Mouse (Mus musculus): ENCODE measurements around the gene Cox15. TPM values are rescaled to one million over a fixed set of nuclear protein-coding genes. Genes with fewer than 3 reads are reported as not detected.

The Cox15 gene
- polyA plus RNA-seq, 1 experiment from 2014 or later: 13.6 TPM

DNA sequence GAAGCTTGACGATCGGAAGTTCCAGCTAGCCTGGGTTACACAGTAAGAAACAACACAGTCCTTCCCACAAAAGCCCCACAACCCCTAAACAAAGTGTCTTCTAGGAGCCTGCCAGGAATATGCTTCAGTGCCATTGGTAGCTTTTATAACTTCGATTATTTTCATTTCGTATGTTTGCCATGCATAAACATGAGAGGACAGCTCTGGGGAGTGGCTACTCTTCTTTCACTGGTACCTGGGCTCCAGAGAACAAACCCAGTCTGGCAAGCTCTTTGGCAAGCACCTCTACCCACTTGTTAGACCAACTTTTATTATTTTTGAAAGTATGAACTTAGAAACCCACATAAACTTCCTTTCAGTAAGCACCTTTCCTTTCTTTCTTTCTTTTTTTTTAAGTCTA is 23.8 kb upstream of the Cox15 start:
- no peak overlapping the region for H3K4me3 ChIP-seq
- no peaks in the 10 kb centered on the region for H3K9me3 ChIP-seq
- H3K9ac ChIP-seq (replicated peaks): no peak overlapping the region
- H3K4me2 ChIP-seq (replicated peaks): no peak overlapping the region
- H3K4me1 ChIP-seq: no peaks in the 10 kb centered on the region
- H3K36me3 ChIP-seq: no peaks in the 10 kb centered on the region
- H3K27me3 ChIP-seq: no peaks in the 10 kb centered on the region
- no peak for ATAC-seq (ENCODE audit: low FRiP score, low read depth)
- 85% methylated on average over 4 of the region's 4 CpGs for WGBS
- H3K27ac ChIP-seq (replicated peaks): no peak overlapping the region

DNA sequence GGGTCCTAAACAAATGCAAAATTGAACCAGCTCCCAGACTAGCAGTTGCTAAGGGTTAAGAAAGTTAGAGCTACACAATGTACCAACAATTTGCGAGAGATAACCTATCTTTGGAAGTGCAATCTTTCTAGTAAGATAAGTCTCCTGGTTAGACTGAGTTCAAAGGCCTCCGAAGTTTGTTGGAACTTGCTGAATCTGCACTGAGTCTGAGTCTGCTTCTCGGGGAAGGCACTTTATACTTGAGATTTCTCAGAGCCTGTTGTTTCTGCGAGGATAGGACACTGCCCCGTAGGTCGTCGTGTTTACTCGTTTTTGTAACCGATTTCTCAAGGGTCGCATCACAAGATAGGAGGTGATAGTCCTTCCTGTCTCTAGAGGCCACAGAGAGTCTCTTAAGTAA is 22.6 kb upstream of the Cox15 start:
- 80% methylated on average over 10 of the region's 10 CpGs for WGBS
- no peak overlapping the region for H3K4me2 ChIP-seq (replicated peaks)
- no peaks in the 10 kb centered on the region for H3K4me1 ChIP-seq
- no peak overlapping the region for H3K27ac ChIP-seq (replicated peaks)
- no peaks in the 10 kb centered on the region for H3K27me3 ChIP-seq
- ATAC-seq (ENCODE audit: low FRiP score, low read depth): no peak
- no peaks in the 10 kb centered on the region for H3K36me3 ChIP-seq
- no peaks in the 10 kb centered on the region for H3K9me3 ChIP-seq
- H3K9ac ChIP-seq (replicated peaks): no peak overlapping the region
- H3K4me3 ChIP-seq: no peak overlapping the region

DNA sequence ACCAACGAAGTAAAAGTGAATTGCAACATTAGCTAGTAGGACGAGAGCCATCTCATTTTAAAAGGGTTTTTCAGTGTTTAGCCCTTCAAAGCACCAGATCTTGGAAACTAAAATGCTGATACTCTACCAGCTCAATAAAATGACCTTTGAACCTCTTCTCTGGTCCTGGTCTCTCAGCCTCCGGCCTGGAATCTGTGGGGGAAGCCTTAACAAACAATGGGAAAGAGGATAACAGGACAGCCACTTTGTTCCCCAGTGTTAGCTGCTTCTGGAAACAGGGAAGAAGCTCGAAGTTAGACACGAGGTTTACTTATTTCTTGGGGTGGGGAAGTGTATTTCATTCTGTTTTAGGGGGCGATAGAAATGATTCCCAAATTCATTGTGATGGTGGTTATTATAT is 19.5 kb upstream of the Cox15 start:
- Histone ChIP-seq H3K36me3 (0 out of 2 replicates have a peak, but pooled peaks cover 4% of the 10 kb centered on the region), H3K27ac (replicated peaks) (no peak overlapping the region), H3K9me3 (no peaks in the 10 kb centered on the region), H3K4me3 (no peak overlapping the region), H3K27me3 (no peaks in the 10 kb centered on the region), H3K9ac (replicated peaks) (no peak overlapping the region), H3K4me1 (no peaks in the 10 kb centered on the region), H3K4me2 (replicated peaks) (no peak overlapping the region)
- WGBS: 42% methylated on average over 6 of the region's 6 CpGs
- ATAC-seq (ENCODE audit: low FRiP score, low read depth): no peak

DNA sequence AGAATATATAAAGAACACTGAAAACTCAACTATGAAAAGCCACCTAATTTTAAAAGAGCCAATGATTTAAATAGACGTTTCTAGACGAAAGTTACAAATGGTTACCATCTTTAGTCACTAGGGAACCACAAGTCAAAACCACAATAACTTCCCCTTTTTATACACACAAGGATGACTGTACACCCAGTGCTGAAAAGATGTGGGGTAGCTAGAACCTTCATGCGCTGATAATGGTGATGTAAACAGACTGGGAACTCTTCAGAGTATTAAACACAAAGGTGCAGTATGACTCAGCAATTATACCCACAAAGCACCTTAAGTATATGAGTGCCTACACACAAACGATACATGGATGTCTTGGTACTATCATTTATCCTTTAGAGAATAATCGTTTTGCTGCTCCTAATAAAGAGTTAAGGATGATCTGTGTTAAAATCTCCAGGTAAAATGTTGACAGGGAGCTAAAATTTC is 18.7 kb upstream of the Cox15 start:
- H3K4me1 ChIP-seq: no peaks in the 10 kb centered on the region
- no peak overlapping the region for H3K9ac ChIP-seq (replicated peaks)
- H3K9me3 ChIP-seq: no peaks in the 10 kb centered on the region
- H3K4me2 ChIP-seq (replicated peaks): no peak overlapping the region
- 92% methylated on average over 5 of the region's 5 CpGs for WGBS
- H3K36me3 ChIP-seq: 0 out of 2 replicates have a peak, but pooled peaks cover 4% of the 10 kb centered on the region
- no peaks in the 10 kb centered on the region for H3K27me3 ChIP-seq
- H3K4me3 ChIP-seq: no peak overlapping the region
- ATAC-seq (ENCODE audit: low FRiP score, low read depth): no peak
- H3K27ac ChIP-seq (replicated peaks): no peak overlapping the region

DNA sequence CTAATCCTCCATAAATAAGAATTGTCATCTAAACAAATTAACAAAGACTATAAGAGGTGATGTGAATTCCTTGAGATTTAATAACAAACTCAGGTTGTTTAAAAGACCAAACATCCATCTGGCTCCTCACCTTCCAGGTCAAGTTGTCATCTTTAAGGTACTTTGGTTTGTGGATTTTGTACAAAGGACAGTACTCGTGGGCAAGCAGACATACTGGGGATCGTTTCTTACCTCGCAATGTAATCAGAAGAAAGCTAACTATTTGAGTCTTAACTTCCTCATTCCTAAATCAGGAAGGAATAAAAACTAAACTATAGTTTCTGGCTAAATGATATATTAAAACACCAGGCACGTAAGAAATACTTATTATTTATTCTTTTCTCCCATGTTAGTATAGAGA is 17.8 kb upstream of the Cox15 start:
- H3K4me2 ChIP-seq (replicated peaks): no peak overlapping the region
- no peak overlapping the region for H3K9ac ChIP-seq (replicated peaks)
- no peaks in the 10 kb centered on the region for H3K9me3 ChIP-seq
- no peak overlapping the region for H3K4me3 ChIP-seq
- no peaks in the 10 kb centered on the region for H3K4me1 ChIP-seq
- H3K27ac ChIP-seq (replicated peaks): no peak overlapping the region
- H3K27me3 ChIP-seq: no peaks in the 10 kb centered on the region
- no peak for ATAC-seq (ENCODE audit: low FRiP score, low read depth)
- 0 out of 2 replicates have a peak, but pooled peaks cover 4% of the 10 kb centered on the region for H3K36me3 ChIP-seq
- WGBS: 91% methylated on average over 4 of the region's 4 CpGs

DNA sequence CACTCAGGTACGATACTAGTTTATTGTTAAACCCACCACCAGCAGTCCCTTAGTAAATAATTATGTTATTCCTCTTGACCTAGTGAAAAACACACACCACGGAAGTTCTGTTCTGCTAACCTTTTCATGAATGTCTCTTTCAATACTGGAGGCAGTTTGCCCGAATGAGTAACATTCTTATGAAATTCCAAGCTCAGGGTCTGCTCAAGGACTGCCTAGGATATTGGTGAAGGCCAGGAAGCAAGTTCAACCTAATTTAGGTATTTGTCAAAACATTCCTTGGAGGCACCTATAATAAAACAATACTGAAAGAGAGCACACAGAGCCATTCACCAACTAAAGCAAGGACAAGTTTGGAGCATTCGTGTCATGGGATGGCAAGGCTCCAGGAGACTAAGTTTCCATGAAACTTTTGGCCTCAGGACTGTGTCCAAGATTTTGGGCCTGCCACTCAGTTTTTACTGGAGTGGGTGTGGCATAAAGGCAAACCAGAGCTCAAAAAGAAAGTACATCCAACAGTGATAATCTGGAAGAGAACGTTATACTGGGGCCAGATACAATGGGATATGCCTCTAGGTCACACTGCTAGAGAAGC is 16.7 kb upstream of the Cox15 start:
- Histone ChIP-seq H3K36me3 (0 out of 2 replicates have a peak, but pooled peaks cover 4% of the 10 kb centered on the region), H3K27ac (replicated peaks) (no peak overlapping the region), H3K9me3 (no peaks in the 10 kb centered on the region), H3K4me1 (no peaks in the 10 kb centered on the region), H3K4me2 (replicated peaks) (no peak overlapping the region), H3K4me3 (no peak overlapping the region), H3K27me3 (no peaks in the 10 kb centered on the region), H3K9ac (replicated peaks) (no peak overlapping the region)
- no peak for ATAC-seq (ENCODE audit: low FRiP score, low read depth)
- WGBS: 89% methylated on average over 5 of the region's 5 CpGs

DNA sequence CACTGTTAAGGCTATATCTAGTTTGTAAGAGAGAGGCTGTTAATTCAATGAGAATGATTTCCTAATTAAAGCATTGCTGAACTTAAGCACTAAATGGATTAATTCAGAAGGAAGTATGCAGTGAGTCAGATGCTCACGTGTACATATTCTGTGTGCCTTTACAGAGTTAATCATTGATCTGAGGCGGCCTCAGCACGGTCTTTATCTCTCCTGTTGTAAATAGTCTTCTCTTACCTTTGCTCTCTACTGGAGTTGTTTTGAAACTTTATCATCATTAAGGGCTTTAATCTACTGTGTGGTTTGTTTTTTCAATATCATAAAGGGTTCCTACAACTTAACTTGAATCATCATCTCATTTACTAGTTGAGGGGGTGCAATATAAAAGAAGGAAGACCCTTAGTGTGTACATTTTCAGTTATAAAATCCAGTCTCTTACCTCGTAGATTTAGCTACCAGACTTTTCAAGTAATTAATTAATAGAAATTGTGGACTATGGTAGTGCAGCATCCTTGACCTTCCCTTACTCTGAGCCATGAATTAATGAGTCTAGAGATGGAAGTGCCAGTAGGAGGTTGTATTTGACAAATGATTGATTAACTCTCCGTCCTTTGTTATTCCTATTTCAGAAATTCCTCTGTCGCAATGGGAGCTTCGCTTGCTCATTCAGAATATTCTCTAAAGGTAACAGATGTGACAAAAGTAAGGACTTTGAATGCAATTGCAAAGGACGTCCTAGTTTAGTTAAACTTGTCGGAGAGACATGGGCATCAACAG is 14.9 kb upstream of the Cox15 start:
- no peak overlapping the region for H3K9ac ChIP-seq (replicated peaks)
- H3K27ac ChIP-seq (replicated peaks): no peak overlapping the region
- 84% methylated on average over 9 of the region's 9 CpGs for WGBS
- H3K4me2 ChIP-seq (replicated peaks): no peak overlapping the region
- no peak overlapping the region for H3K4me3 ChIP-seq
- ATAC-seq (ENCODE audit: low FRiP score, low read depth): no peak
- 0 out of 2 replicates have a peak, but pooled peaks cover 4% of the 10 kb centered on the region for H3K36me3 ChIP-seq
- H3K27me3 ChIP-seq: no peaks in the 10 kb centered on the region
- H3K9me3 ChIP-seq: no peaks in the 10 kb centered on the region
- no peaks in the 10 kb centered on the region for H3K4me1 ChIP-seq

DNA sequence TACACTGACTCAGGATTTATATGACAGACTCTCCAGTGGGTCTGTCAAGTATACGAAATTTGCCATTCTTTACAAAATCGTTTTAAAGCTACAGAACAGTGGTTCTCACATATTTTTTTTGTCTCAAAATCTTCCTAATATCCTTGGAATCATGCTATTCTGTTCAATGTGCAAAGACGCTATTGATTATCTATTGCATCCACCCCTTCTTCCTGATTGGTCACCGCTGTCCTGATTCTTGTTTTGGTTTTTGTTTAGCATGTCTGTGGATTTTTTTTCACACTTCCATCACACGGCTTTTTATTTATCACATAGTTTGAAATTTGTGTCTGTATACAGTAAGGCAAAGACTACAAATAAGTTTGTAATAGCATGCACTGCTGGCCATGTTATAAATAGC is 13.7 kb upstream of the Cox15 start:
- no peak for ATAC-seq (ENCODE audit: low FRiP score, low read depth)
- no peak overlapping the region for H3K9ac ChIP-seq (replicated peaks)
- 89% methylated on average over 5 of the region's 5 CpGs for WGBS

DNA sequence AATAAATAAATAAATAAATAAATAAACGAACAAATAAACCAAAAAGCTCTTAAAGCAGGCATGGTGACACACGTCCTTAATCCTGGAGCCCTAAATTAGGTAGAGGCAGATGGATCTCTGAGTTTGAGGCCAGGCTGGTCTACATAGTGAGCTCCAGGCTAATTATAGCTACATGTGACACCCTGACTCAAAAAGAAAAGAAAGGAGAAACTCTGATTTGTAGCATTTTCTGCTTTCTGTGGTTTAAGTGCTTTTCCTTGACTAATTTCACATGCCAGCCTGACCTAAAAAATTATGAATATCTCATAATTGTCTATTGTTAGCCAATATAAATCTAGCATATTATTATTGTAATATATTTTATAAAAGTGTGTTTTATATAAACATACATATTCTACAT is 9.6 kb upstream of the Cox15 start:
- H3K4me1 ChIP-seq: no peaks in the 10 kb centered on the region
- WGBS: 81% methylated on average over 2 of the region's 2 CpGs
- no peak for ATAC-seq (ENCODE audit: low FRiP score, low read depth)

More for the DNA sequence above, 13.7 kb upstream of the Cox15 start:
- Histone ChIP-seq H3K4me2 (replicated peaks) (no peak overlapping the region), H3K4me3 (no peak overlapping the region), H3K36me3 (0 out of 2 replicates have a peak, but pooled peaks cover 4% of the 10 kb centered on the region), H3K27ac (replicated peaks) (no peak overlapping the region), H3K9me3 (no peaks in the 10 kb centered on the region), H3K27me3 (no peaks in the 10 kb centered on the region), H3K4me1 (no peaks in the 10 kb centered on the region)

DNA sequence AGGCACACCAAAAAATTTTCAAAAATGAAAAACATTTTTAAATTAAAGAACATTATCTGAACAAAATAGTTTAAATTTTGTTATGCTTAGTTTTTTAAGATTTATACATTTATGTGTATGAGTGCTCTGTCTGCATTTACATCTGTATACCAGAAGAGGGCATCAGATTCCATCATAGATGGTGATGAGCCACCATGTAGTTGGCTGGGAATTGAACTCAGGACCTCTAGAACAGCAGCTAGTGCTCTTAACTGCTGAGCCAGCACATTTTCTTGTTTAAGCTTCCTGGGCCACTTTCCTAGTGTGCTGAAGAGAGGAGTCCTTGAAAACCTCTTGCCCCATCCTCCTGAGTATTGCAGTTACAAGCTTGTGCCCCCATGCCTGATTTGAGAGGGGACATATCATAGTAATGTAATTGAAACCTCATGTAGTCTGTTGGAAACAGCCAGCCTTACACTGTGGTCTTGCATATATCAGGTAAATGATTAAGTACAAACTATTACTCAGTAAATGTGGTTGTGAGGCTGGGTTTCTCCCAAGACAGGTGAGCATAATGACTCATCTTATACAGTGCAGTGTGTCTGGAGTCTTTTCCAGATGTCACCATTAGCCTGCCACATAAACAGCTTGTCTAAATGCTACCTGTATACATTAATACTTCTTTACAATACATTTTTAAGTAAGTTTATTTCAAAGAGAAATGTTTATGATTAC is 8.9 kb upstream of the Cox15 start:
- Histone ChIP-seq H3K4me2 (replicated peaks) (no peak overlapping the region), H3K4me1 (no peaks in the 10 kb centered on the region)
- no peak for ATAC-seq (ENCODE audit: low FRiP score, low read depth)

More for the DNA sequence above, 9.6 kb upstream of the Cox15 start:
- H3K4me2 ChIP-seq (replicated peaks): no peak overlapping the region
- H3K27ac ChIP-seq (replicated peaks): no peak overlapping the region
- no peaks in the 10 kb centered on the region for H3K27me3 ChIP-seq
- H3K9me3 ChIP-seq: no peaks in the 10 kb centered on the region
- H3K36me3 ChIP-seq: no peaks in the 10 kb centered on the region
- no peak overlapping the region for H3K9ac ChIP-seq (replicated peaks)
- no peak overlapping the region for H3K4me3 ChIP-seq

DNA sequence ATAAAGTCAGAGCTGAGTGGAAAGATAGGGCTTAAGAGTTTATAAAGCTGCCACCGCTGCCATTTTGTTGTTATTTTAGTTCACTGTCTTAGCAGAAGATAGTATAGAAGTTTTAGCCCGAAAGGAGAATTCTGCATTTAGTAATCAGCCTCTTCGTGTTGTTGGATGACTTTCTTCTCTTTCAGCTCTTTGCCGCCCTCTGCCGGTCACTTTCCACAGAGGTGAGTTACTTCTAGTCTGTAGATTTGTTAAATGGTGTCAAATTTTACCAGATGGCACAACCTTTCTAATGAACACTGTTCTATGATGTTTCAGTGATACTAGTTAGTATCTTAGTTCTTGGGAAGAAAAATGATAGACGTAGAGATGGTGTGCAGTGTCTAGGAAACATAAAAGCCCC is 7.7 kb upstream of the Cox15 start:
- Histone ChIP-seq H3K9me3 (no peaks in the 10 kb centered on the region), H3K9ac (replicated peaks) (no peak overlapping the region), H3K4me2 (replicated peaks) (no peak overlapping the region), H3K36me3 (no peaks in the 10 kb centered on the region), H3K27ac (replicated peaks) (no peak overlapping the region), H3K4me3 (no peak overlapping the region), H3K4me1 (no peaks in the 10 kb centered on the region), H3K27me3 (no peaks in the 10 kb centered on the region)
- no peak for ATAC-seq (ENCODE audit: low FRiP score, low read depth)
- 21% methylated on average over 6 of the region's 6 CpGs for WGBS

More for the DNA sequence above, 8.9 kb upstream of the Cox15 start:
- Histone ChIP-seq H3K9me3 (no peaks in the 10 kb centered on the region), H3K36me3 (no peaks in the 10 kb centered on the region), H3K9ac (replicated peaks) (no peak overlapping the region), H3K27ac (replicated peaks) (no peak overlapping the region), H3K4me3 (no peak overlapping the region), H3K27me3 (no peaks in the 10 kb centered on the region)

DNA sequence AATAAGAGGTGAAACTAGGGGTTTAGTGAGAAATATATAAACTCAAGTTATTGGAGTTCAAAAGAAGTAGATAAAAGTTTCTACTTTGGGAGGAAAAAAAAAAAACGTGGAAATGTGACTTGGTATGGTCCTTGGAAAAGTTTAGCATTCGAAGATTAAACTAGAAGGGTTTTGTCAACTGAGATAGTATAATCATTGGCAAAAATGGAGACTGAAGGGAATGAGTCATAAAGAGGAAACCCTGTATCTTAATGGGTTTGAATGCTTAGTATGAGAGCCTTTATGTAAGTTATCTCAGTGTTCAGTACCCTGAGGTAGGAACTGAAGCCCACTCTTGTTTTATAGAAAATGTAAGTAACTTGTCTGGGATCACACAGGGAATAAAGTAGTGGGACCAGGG is 2.1 kb upstream of the Cox15 start:
- H3K27ac ChIP-seq (replicated peaks): no peak overlapping the region
- ATAC-seq (ENCODE audit: low FRiP score, low read depth): no peak
- H3K4me1 ChIP-seq: peaks cover 10% of the 10 kb centered on the region
- no peak overlapping the region for H3K4me2 ChIP-seq (replicated peaks)
- H3K9me3 ChIP-seq: no peaks in the 10 kb centered on the region
- H3K36me3 ChIP-seq: peaks cover 10% of the 10 kb centered on the region; the same call in 1 of the 2 replicates
- 74% methylated on average over 2 of the region's 2 CpGs for WGBS
- no peak overlapping the region for H3K4me3 ChIP-seq
- no peaks in the 10 kb centered on the region for H3K27me3 ChIP-seq
- no peak overlapping the region for H3K9ac ChIP-seq (replicated peaks)

Measured in midbrain, embryonic 12.5 days (tissue).